Mouse (Mus musculus) urinary bladder, adult 18-20 months (tissue): Measurements from ENCODE around the gene Rtn3.

Experiments
- DNase-seq, 2 experiments: peaks; one replicate each; pipeline ENCODE4 v3.0.0; 2022; ENCODE audit warnings: low spot score in 2 of 2, mixed read lengths in 2 of 2

Gene Rtn3

DNA sequence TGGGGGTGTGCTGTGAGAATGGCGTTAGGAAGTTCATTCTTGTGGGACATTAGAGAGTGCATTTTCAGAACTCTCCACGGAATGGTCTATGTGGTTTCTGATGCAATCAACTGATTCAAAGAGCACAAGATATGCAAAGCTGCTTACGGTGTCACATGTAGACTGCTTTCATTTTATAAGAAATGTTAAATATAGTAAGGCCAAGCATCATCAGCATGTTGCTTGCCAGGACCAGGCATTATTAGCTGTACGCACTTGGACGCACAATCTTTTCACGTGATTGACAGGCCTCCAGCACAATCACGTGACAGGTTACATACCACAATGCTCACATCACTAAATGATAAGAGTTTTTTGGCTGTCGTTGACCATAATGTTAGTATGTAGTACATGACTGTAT is 4.6 kb upstream of the Rtn3 start:
- no peak for DNase-seq

- no peak for DNase-seq
These were observed 995 bp upstream of the Rtn3 start for GRCm38 (mm10) chr19:7484076-7484475.

DNA sequence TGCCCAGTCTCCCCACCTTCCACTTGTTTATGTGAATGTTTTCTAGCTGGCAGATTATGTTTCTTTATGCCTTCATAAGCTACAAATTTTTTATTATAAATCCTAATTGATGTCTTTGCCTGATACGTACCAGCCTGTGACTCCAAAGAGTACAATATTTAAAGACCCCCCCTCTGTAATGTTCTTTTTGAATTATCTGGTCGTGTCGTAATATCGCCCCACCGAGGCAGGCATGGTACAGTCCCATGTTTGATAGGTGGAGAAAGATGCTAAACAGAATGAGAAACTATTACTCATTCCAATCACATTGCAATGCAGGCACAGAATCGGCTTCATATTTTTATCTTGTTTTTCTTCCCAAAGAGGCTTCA is 416 bp upstream of the Rtn3 start:
- no peak for DNase-seq

DNA sequence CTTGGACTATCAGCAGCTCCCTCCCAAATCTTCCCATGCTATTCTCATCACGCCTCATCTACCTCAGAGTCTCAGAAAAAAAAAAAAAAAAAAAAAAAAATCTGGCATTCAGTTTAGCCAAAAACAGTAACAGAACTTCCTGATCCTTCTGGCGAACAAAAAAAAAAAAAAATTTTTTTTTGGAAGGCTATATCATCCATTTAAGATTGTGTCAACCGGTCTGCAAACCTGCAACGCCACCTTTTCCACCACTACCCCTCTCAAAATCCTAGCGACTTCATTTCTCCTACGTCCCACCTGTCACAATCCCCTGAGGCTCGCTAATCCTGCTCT is 849 bp downstream of the Rtn3 start:
- no peak for DNase-seq

GRCm38 (mm10) chr19:7481541-7482265 is 1.4 kb downstream of the Rtn3 start:
- DNase-seq = no peak

- no peak for DNase-seq
These were observed 3.3 kb downstream of the Rtn3 start for GRCm38 (mm10) chr19:7479751-7480248.

GRCm38 (mm10) chr19:7470643-7471042 is 12.4 kb downstream of the Rtn3 start:
- no peak for DNase-seq

- no peak for DNase-seq
These were observed 15.2 kb downstream of the Rtn3 start for GRCm38 (mm10) chr19:7467915-7468314.

DNA sequence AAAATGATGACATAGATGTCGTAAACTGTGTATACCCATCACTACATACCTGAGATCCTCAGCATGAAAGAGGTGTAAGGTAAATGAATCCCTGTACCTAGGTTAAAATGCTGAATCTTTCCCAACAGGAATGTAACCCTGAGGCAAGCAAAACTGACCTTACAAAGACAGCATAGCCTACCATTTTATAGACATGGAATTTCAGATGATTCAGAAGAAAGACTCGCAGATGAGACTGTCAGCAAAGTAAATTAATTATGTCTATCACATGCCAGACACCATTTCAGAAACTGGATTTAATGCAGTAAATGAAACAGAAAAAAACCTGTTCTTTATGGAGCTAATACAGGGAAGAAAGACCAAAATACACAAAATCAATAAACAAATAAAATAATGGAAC is 23.7 kb downstream of the Rtn3 start:
- DNase-seq = no peak

DNA sequence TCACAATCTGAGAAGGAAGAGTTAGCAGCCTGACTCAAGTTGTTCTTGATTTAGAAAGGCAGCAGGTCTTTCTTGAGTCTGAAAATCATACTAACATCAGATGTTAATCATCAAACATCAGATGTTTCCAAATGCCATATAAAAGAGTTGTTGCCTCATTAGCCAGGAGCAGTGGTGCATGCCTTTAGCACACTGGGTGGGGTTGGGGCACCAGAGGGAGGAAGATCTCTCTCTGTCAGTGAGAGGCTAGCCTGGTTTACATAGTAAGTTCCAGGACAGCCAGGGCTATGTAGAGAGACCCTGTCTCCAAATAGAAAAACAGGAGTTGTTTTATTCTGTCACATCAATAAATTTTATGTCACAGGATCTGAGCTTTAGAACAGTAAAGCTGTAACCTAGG is 24.2 kb downstream of the Rtn3 start:
- DNase-seq = no peak

- DNase-seq = no peak
These were observed 26.3 kb downstream of the Rtn3 start for GRCm38 (mm10) chr19:7456803-7457202.

DNA sequence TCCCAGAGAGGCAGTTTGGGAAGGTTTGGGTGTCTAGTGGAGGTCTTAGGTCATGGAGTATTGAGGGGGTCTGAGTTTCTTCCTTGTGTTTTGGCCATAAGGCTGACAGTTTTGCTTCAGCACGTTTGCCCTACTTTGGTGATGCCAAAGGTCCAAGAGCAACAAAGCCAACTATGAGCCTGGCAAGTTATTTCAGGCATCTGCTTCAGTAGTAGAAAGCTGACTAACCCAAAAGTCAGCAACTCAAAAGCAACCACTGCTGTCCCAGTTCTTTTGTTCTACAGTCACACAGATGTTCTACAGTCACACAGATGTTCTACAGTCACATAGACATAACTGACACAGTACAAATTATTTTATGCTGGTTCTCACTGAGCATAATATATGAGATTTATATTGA is 37.5 kb downstream of the Rtn3 start:
- no peak for DNase-seq

DNA sequence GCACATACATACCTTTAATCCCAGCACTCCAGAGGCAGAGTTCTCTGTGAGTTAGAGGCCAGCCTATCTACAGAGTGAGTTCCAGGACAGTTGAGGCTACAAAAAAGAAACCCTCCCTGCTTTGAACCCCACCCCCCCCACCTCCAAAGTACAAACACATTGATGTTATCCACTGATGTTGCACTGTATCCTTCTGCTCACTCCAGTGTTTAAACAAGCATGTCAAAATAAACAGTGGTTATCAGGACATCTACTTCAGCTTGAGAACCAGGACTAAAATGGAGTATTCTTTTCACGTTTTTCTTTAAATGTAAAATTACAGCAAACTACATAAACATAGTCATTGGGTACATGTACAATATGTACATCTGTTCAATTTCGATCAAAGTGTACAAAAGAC is 38.0 kb downstream of the Rtn3 start:
- no peak for DNase-seq

GRCm38 (mm10) chr19:7441493-7441892 is 41.6 kb downstream of the Rtn3 start:
- no peak for DNase-seq

DNA sequence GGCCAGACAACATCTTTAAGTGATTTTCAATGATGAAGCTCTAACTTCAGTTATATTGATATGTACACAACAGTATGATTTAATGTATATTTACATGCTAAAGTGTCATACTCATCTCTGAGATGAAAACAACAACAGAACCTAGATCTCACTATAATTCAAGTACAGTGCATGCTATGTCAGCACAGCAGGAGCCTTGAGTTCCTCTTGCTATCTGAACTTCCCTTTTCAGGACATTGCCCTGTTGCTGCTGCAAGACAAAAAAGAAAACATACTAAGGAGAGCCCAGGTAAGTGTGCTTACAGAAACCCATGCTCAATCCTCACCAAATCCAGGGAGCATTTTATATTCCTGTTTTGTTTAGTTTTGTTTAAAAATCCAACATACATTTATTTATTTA is 44.8 kb downstream of the Rtn3 start:
- DNase-seq = no peak

DNA sequence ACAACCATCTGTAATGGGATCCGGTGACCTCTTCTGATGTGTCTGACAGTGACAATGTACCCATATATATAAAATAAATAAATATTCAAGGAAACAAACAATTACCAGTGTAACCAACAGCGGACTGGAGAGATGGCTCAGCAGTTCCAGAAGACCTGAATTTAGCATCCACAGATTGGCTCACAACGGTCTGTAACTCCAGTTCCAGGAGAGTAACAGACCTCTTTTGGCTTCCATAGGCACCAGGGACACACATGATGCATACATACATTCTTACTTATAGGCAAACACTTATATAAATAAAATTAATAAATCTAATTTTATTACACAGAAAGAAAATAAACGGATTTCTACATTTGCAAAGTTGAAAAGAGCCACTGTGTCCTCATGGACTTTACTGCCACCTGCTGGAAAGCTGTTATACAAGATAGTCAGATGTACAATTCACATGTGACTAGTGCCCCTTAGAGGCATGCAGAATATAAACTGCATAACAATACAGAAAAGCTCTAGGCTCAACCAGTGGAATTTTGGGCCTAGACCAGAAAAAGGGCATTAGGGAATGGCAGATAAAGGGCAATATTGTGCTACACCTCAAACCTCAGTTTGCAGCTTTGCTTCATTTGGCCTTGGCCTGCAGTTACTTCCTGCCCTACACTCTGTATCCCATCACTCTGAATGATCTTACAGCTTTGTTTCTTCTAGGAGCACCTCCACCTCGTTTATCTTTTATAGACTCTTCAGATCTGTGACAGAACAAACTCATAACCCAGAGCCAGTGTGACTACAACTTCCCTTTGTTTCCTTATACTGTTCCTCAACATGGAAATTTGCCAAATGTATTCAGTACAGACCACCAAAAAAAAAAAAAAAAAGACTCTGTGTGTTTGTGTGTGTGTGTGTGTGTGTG is 46.8 kb downstream of the Rtn3 start:
- no peak for DNase-seq

GRCm38 (mm10) chr19:7434887-7435286 is 48.2 kb downstream of the Rtn3 start:
- no peak for DNase-seq

DNA sequence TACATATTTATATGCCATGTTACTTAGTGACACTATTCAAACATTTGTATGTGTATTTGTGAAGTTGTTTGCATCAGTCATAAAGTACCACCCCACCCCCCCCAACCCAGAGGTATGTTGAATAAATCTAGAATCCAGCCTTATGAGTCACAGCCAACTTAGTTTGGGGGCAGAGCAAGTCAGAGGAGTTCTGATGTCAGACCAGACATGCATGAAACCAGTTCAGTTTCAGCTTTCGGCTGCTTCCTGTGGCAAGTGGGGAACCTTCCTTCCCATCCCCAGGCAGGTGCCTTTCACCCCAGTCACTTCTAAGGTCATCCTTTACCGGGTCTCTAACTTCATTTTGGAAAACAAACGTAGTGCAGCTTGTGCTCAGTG is 57.7 kb downstream of the Rtn3 start:
- DNase-seq = no peak

DNA sequence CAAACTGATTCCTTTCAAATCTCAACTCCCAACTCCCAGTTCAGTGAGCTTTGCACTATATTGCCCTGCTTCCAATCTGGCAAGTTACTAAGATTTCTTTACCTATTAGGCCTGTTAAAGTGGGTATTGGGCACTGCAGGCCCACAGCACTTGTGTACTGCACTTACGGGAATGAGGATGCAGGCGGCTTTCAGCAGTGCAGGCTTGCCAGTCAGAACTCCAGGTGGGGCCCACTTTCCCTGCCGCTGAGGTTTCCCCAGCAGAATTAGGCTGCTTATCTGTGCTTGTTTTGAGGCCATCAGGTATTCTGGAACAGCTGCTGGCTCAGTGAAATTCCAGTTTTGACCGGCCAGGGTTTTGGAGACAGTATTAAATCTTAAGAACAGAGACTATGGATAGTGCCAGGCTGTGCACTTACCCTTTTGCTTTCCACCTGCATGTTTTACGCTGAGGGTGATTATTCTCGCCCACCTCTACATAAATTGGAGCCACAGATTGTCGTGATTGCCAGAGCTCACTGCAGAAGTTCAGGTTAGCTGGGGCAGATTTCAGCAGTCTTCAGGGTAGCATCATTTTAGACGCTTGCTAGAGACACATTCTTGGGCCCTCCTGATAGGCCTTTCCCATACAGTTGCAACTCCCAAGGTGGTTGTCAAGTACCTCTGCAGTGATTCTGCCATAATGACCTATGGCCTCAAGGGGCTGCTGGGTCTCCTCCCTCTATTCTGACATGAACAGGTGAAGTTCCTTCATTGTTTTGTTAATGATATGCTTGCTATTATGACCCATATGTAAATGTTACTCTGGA is 58.3 kb downstream of the Rtn3 start:
- DNase-seq = no peak

- DNase-seq = no peak
These were observed 59.0 kb downstream of the Rtn3 start for GRCm38 (mm10) chr19:7424131-7424530.

GRCm38 (mm10) chr19:7423656-7424030 is 59.4 kb downstream of the Rtn3 start:
- no peak for DNase-seq

GRCm38 (mm10) chr19:7423028-7423655 is 59.9 kb downstream of the Rtn3 start:
- peak; percentile 45 to 65 for DNase-seq
